Mouse (Mus musculus): ENCODE measurements around the gene AC134908.4.

DNA sequence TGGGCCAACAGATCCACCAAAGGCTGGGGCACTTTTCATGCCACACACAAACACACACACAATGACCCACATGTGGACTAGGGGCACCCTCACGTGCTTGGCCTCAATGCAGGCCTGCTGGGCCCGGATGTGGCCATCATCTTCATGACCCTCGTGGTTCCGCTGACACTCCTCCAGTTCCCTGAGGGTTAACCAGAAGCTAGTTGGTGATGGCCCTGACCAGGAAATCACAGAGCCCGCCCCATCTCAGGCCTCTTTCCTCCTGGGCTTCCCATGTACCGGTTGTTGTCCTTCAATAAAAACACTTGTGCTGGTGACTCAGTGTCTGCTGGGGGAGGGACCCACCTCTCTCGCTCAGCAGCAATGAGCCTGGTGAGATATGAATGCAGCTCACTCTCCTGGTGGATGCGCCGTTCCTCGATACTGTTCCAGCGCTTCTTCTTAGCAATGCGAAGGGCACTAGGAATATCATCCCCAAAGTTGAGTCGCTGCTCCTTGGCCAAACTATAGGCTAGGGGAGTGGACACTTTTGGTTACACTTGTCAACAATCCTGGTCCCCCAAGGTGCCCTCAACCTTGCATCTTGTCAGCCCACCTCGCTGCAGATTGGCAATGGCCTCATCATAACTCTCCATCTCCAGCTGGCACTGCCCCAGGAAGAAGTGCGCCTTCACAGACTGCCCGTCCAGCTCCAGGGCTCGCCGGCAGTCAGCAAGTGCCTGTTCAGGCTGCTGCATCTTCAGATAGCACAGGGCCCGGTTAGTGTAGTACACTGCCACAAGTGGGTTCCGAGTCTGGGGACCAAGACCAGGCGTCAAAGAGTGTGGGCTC lies 36.2 kb upstream of the AC134908.4 start:
- TF ChIP-seq CTCF (IDR thresholded peaks at IDR 0.05; ENCODE audit: insufficient read depth, low read depth, low read length) (no peak), POLR2A (IDR thresholded peaks at IDR 0.05; ENCODE audit: insufficient read depth, low read depth, low read length) (no peak)
